Mouse (Mus musculus) gastrocnemius, postnatal 36 days (tissue): ENCODE results near the gene Eri3. TPM values are rescaled to one million over a fixed set of nuclear protein-coding genes. Genes with fewer than 3 reads are reported as not detected.

Experiments used
- DNase-seq, 2 experiments: peaks; one replicate each; pipeline ENCODE4 v3.0.0; 2022
- intact Hi-C: fragments of 180-260 bp; cut with DNase I; formaldehyde crosslinking; loops from one replicate; pipeline ENCODE4 v1.15.1; 2025
- total RNA-seq, 2 experiments: library from RNA; stranded (reverse); gene quantifications; 2 replicates each; pipeline ENCODE4 v1.2.3; 2021

Gene Eri3
- total RNA-seq, 2 experiments from 2014 or later, result 78.4 to 92.3 TPM

- intact Hi-C loops, result no loop called here
- DNase-seq, result no peak
Measured at GRCm38 (mm10) chr4:117613153-117613773, 63.1 kb downstream of the Eri3 start.

GRCm38 (mm10) chr4:117616600-117616999 lies 66.4 kb downstream of the Eri3 start:
- no peak for DNase-seq
- intact Hi-C loops, result no loop called here

DNA sequence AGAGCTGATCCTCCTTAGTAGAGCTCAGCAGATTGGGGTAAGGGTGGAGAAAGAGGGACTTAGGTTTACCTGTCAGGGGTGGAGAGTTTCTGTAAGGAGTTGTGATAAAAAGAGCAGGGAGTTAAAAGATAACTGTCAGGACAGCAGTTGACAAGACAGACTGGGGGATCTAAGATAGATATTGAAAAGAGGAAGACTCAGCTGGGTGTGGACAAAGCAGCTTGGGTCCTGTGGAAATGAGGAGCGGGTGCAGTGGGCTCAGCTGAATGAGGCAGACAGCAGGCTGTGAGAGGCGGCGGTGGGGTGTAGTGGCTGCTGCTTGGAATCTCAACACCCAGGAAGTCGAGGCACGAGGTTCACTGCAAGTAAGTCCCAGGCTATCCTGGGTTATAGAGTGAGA lies 72.1 kb downstream of the Eri3 start:
- DNase-seq, result no peak
- intact Hi-C loops, result no loop called here

DNA sequence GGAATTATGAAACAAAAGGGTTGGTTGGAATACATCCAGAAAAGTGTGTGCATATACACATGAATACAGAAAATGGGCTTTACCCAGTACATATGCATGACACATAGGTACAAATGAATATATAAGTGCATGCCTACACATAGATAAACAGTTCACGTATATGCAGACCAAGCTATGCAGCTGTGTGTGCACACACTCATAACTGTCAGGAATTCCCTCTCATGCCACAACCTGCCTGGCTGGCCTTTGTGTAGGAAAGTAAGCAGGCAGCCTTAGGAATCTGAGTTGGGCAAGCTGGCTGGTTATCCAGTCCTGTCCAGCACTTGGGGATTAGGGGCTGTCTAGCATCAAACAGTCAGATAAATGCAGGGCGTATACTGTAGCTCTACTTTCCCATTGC lies 72.9 kb downstream of the Eri3 start:
- intact Hi-C loops, result no loop called here
- DNase-seq, result no peak

GRCm38 (mm10) chr4:117624660-117625059 lies 74.5 kb downstream of the Eri3 start:
- intact Hi-C loops, result no loop called here
- DNase-seq, result no peak

DNA sequence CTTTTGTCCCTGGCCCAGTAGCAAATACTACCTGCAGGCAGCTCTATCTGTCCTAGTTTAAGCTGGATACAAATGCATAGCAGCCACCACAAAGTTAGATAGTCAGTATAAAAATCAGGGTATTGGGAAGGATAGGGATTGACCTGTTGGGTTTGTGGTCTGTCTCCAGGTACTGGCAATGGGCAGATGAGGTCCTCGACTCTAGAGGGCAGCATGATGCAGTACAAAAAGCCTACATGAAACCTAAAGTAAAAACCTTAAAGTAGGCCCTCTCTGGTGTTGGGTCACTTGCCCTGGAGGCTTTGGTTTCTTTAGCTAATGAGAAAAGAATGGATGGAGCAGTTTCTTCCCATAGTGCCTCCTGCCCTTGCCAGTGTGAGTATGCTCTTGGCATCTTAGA lies 78.3 kb downstream of the Eri3 start:
- intact Hi-C loops, result no loop called here
- DNase-seq, result no peak

DNA sequence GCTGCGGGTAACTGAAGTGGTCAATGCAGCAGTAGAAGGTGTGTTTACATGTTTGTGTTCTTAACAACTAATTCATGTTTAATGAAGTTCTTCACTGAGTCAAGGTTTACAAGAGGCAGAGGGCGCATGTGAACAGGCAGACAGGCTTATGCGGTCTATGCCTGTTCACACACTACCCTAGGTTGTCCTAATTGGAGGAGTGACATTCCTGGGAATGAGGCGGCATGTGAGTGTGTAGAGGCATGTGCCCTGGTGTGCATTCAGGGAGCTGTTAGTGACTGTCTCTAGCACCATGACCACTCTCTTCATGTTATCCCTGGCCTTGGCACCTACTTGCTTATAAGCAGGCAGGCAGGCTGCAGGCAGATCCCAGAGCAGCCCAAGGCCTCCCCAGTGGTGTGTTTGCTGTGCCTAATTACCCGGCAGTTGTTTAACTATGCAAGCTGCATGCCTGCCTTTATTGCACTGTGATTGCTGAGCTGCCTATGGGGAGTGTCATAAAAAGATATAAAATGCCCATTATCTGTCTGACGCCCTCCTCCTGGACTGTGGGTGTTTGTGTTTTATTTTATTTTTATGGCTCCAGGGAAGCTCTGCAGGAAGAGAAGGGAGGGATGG lies 80.0 kb downstream of the Eri3 start:
- intact Hi-C loops, result loop anchor here (1.0 kb wide), 1 partner anchor 13 kb away; no protein-coding TSS in a partner anchor
- no peak for DNase-seq

GRCm38 (mm10) chr4:117633527-117633926 lies 83.4 kb downstream of the Eri3 start:
- intact Hi-C loops, result no loop called here
- no peak for DNase-seq

DNA sequence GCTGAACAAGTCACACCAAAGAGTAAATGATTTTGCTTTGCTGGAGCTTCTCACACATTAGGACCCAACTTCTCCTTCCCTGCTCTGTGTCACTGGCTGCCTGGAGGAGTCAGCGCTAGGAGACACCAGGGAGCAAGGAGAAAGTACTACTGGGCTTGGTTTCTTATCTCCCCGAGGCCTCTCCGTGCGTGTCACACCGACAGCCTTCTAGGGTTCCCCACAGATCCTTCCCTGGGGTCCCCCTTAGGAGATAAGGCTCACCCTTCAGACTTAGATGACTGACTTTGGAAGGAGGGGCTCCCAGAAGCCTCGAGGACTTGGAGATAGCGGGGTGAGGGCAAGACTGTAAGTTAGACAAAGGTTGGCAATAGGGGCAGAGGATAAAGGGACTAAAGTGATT lies 84.5 kb downstream of the Eri3 start:
- DNase-seq, result no peak
- intact Hi-C loops, result no loop called here

DNA sequence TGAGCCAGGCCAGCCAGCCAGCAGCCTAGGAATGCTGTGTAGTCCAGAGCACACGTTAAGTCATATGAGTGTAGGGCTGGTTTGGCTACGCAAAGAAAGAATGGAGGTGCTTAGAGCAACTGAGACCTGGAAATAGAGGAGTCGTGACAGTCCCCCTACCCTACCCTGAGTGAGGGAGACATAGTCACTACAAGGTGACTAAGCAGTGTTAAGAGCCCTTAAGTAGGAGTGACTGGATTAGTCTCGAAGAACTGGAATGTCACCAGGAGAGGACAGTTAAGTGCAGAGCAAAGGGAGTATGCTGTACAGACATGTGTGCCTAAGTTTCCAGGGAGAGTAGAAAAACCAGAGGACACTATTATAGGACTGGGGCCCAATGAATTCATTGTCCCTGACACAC lies 86.0 kb downstream of the Eri3 start:
- intact Hi-C loops, result no loop called here
- no peak for DNase-seq

- intact Hi-C loops, result no loop called here
- no peak for DNase-seq
Measured at GRCm38 (mm10) chr4:117636891-117637613, 86.9 kb downstream of the Eri3 start.

DNA sequence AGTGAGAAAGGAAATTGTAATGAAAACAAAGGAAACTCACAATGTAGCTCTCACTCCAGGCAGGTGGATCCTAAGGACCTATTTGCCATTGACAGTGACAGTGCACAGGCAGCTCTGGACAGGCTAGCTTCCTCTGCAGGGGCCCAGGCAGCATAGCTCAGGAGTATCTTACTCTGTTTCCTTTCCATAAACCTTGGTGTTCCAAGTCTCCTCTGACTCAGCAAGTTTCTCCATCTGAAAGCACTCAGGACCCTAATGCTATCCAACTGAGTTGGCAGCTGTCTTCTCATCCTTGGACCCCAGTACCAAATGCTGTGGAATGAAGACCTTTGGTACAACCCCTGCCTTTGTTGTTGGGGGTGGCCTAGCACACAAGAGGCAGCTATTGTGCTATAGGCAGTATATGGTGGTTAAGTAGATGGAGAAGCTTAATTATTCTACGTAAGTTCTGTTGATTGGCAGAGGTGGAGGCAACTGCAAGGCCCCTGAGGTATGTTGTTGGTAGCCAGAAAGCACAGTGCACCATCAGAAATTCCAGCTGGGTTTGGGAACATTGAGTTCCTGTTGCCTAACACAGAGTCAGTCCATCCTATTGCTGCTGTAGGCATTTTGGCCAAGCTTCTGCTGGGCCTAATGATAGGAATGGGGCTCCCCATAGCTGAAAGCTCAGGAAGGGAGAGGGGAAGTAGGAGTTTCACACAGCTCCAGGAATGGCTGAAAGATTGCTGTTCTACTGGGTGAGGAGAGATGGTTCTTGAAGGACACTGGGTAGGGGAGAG lies 90.9 kb downstream of the Eri3 start:
- no peak for DNase-seq
- intact Hi-C loops, result no loop called here

DNA sequence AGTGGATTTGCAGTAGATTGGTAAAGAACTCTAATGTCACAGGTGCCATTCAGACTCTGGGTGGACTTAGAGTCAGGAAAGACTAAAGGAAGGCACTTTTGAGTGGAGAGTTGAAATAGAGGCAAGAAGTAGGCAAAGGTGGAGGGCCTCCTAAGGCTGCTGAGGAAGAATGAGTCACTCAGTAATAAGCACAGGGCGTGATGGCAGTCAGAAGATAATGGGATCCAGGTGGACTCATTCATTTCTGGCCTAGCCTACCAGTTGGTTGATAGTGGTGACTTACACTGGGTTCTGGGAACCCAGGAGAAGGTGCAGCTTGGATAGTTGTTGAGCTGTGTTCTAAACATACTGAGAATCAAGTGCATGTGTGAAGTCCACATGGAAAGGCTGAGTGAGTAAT lies 91.6 kb downstream of the Eri3 start:
- no peak for DNase-seq
- intact Hi-C loops, result no loop called here

DNA sequence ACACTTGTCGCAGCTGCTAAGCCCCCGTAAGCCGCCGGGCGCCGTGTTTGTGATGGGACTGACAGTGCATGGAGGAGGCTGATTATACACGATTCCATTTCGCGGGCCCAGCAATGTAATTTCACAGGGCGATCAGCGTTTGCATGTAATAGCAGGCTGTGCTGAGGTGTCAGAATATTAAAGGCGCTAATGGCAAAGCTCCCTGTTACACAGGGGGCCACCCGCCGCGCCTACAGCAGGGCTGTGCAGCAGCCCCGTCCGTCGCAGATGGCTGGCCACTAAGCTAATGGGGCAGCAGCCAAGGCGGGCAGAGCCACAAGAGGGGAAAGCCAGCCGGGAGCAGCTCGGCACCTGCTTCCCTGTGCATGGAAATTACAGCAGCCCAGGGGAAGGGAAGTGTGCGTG lies 94.9 kb downstream of the Eri3 start:
- DNase-seq, result no peak

GRCm38 (mm10) chr4:117645859-117646258 lies 95.7 kb downstream of the Eri3 start:
- DNase-seq, result no peak
- intact Hi-C loops, result no loop called here

More for the DNA sequence above, 94.9 kb downstream of the Eri3 start:
- intact Hi-C loops, result no loop called here

- DNase-seq, result no peak
- intact Hi-C loops, result no loop called here
Measured at GRCm38 (mm10) chr4:117646496-117646895, 96.3 kb downstream of the Eri3 start.

- no peak for DNase-seq
- intact Hi-C loops, result no loop called here
Measured at GRCm38 (mm10) chr4:117646926-117647755, 97.0 kb downstream of the Eri3 start.

- intact Hi-C loops, result no loop called here
Measured at GRCm38 (mm10) chr4:117651626-117652101, 101.5 kb downstream of the Eri3 start.

DNA sequence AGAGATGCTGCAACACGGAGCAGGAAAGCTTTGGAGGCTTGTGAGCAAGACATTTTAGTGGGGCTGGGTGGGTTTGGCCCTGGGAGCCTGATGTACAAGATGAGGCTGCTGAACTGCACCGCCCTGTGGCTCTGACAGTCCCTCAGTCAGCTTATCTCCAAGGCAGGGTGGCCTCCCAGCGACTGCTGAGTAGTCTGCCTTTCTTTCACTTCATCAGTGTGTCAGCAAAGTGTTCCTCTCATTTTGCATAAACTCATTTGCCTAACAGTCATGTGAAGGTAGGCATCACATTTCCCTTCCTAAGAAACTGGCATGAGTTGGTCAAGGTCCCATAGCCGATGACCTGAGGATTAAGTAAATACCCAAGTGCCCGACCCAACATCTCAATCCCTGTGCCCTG lies 102.6 kb downstream of the Eri3 start:
- no peak for DNase-seq
- intact Hi-C loops, result no loop called here

More at GRCm38 (mm10) chr4:117651626-117652101, 101.5 kb downstream of the Eri3 start:
- DNase-seq, result no peak
